Mouse (Mus musculus) midbrain, postnatal 0 days (tissue): ENCODE measurements around the gene Gga3. TPM values are rescaled to one million over a fixed set of nuclear protein-coding genes. Genes with fewer than 3 reads are reported as not detected.
A peak's percentile ranks its signal among the peaks of the same experiment; 100 is the strongest.

ENCODE experiments used
- ATAC-seq: fragments of 200-750 bp; cut with Nextera tagmentation; 2 replicates; pipeline ENCODE4 v1.8.0; 2017; ENCODE audit warnings: moderate number of reproducible peaks, mild to moderate bottlenecking, moderate TSS enrichment, moderate library complexity; ENCODE audit not compliant: low FRiP score
- DNase-seq: peaks from one replicate; pipeline ENCODE4 v3.0.0-alpha.2; 2015; ENCODE audit warnings: low spot score
- H3K27ac ChIP-seq: fragments of 300-500 bp; sonication (generic); 2 replicates; pipeline ENCODE4 v1.5.1; 2014; ENCODE audit warnings: low read depth, mild to moderate bottlenecking, low read length, mixed read lengths
- H3K27me3 ChIP-seq: fragments of 300-500 bp; sonication (generic); 2 replicates; pipeline ENCODE4 v1.6.1; 2014; ENCODE audit warnings: low read length, control low read depth, mixed read lengths; ENCODE audit not compliant: insufficient read depth
- H3K36me3 ChIP-seq: fragments of 300-500 bp; sonication (generic); 2 replicates; pipeline ENCODE4 v1.6.1; 2014; ENCODE audit warnings: low read length, control low read depth, mixed read lengths; ENCODE audit not compliant: insufficient read depth
- H3K4me1 ChIP-seq: fragments of 300-500 bp; sonication (generic); 2 replicates; pipeline ENCODE4 v1.6.1; 2014; ENCODE audit warnings: mild to moderate bottlenecking, control low read depth, antibody characterized with exemption, low read length, mixed read lengths; ENCODE audit not compliant: insufficient read depth
- H3K4me2 ChIP-seq: fragments of 300-500 bp; sonication (generic); 2 replicates; pipeline ENCODE4 v1.6.1; 2014; ENCODE audit warnings: low read depth, mild to moderate bottlenecking, low read length, mixed read lengths; ENCODE audit not compliant: poor library complexity, severe bottlenecking
- H3K4me3 ChIP-seq: fragments of 300-500 bp; sonication (generic); 2 replicates; pipeline ENCODE4 v1.5.1; 2014; ENCODE audit warnings: low read depth, mild to moderate bottlenecking, low read length, moderate library complexity
- H3K9ac ChIP-seq: fragments of 300-500 bp; sonication (generic); replicated peaks from 2 replicates; pipeline ENCODE4 v1.6.1; 2014; ENCODE audit warnings: mild to moderate bottlenecking, low read length, moderate library complexity, mixed read lengths; ENCODE audit not compliant: poor library complexity, severe bottlenecking
- H3K9me3 ChIP-seq: fragments of 300-500 bp; sonication (generic); 2 replicates; pipeline ENCODE4 v1.6.1; 2016; ENCODE audit warnings: low read length, control low read depth
- CTCF ChIP-seq: IDR thresholded peaks from 2 replicates; pipeline ENCODE4 v1.5.1; 2016; ENCODE audit warnings: antibody characterized with exemption, mild to moderate bottlenecking
- WGBS: fragments of 180-500 bp; shearing (Covaris S2); extraction: QIAGEN DNeasy Blood & Tissue Kit; methylation state at CpG from one replicate; pipeline ENCODE4 v1.1.7; 2014; 5-methylcytosine and 5-hydroxymethylcytosine counted together
- polyA plus RNA-seq: library from polyadenylated mRNA; unstranded; fragments of >200 nt; fragmentation: Nextera tagmentation; extraction: Ambion mirVana; gene quantifications from 2 replicates; pipeline ENCODE4 v1.2.1, GENCODE M21; 2015
- total RNA-seq: library from RNA; depleted of rRNA; stranded (reverse); fragments of >200 nt; gene quantifications from 2 replicates; pipeline ENCODE4 v1.2.3, GENCODE M21; 2014

Gga3 gene
- total and polyA plus RNA-seq, 2 experiments from 2014 or later = 20.5 to 34.5 TPM

- H3K9ac ChIP-seq = no peak overlapping the region
- TF ChIP-seq CTCF = no peak
- H3K4me3 ChIP-seq = no peak overlapping the region
- H3K4me1 ChIP-seq = no peaks in the 10 kb centered on the region
- DNase-seq = no peak
- no peak overlapping the region for H3K27ac ChIP-seq
- no peaks in the 10 kb centered on the region for H3K27me3 ChIP-seq
- 92% methylated on average over 10 of the region's 10 CpGs for WGBS
- no peak overlapping the region for H3K4me2 ChIP-seq
- H3K9me3 ChIP-seq = no peaks in the 10 kb centered on the region
- no peaks in the 10 kb centered on the region for H3K36me3 ChIP-seq
- no peak for ATAC-seq
Observed at GRCm38 (mm10) chr11:115632862-115633261, 29.0 kb upstream of the Gga3 start.

DNA sequence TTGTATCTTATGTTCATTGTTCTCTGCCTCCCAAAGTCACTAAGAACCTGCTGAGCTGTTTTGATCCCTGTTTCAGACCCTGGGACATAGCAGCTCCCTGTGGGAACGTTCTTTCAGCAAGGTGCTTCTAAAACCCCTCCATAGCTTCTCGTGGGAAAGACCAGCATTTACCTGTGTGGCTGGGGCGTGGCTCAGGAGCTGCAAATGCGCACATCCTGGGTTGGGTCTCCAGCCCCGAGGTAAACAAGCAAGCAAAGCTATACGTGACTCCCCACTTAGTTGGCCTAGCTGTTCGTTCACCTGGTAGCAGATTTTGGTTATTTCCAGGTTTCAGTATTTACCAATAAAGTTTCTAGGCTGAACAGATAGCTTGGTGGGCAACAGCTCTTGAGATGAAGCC, 28.4 kb upstream of the Gga3 start:
- TF ChIP-seq CTCF = no peak
- no peaks in the 10 kb centered on the region for H3K4me1 ChIP-seq
- no peaks in the 10 kb centered on the region for H3K36me3 ChIP-seq
- ATAC-seq = no peak
- no peaks in the 10 kb centered on the region for H3K9me3 ChIP-seq
- DNase-seq = no peak
- no peak overlapping the region for H3K4me2 ChIP-seq
- no peak overlapping the region for H3K27ac ChIP-seq
- no peak overlapping the region for H3K4me3 ChIP-seq
- WGBS = 71% methylated on average over 7 of the region's 7 CpGs
- H3K9ac ChIP-seq = no peak overlapping the region
- H3K27me3 ChIP-seq = no peaks in the 10 kb centered on the region

- no peak for DNase-seq
- no peak overlapping the region for H3K27ac ChIP-seq
- H3K9ac ChIP-seq = no peak overlapping the region
- ATAC-seq = no peak
- H3K9me3 ChIP-seq = no peaks in the 10 kb centered on the region
- no peaks in the 10 kb centered on the region for H3K27me3 ChIP-seq
- no peak overlapping the region for H3K4me3 ChIP-seq
- peaks cover 4% of the 10 kb centered on the region for H3K4me1 ChIP-seq
- WGBS = 17% methylated on average over 3 of the region's 3 CpGs
- no peak overlapping the region for H3K4me2 ChIP-seq
- TF ChIP-seq CTCF = peak; percentile 67
- H3K36me3 ChIP-seq = no peaks in the 10 kb centered on the region
Observed at GRCm38 (mm10) chr11:115631505-115631890, 27.6 kb upstream of the Gga3 start.

GRCm38 (mm10) chr11:115630532-115631504, 27.0 kb upstream of the Gga3 start:
- no peak for TF ChIP-seq CTCF
- Histone ChIP-seq H3K27me3 (no peaks in the 10 kb centered on the region), H3K36me3 (no peaks in the 10 kb centered on the region), H3K9ac (no peak overlapping the region), H3K4me3 (no peak overlapping the region), H3K9me3 (no peaks in the 10 kb centered on the region), H3K4me2 (no peak overlapping the region), H3K4me1 (peaks cover 4% of the 10 kb centered on the region), H3K27ac (no peak overlapping the region)
- DNase-seq (no peak), ATAC-seq (no peak)
- 50% methylated on average over 16 of the region's 16 CpGs for WGBS

DNA sequence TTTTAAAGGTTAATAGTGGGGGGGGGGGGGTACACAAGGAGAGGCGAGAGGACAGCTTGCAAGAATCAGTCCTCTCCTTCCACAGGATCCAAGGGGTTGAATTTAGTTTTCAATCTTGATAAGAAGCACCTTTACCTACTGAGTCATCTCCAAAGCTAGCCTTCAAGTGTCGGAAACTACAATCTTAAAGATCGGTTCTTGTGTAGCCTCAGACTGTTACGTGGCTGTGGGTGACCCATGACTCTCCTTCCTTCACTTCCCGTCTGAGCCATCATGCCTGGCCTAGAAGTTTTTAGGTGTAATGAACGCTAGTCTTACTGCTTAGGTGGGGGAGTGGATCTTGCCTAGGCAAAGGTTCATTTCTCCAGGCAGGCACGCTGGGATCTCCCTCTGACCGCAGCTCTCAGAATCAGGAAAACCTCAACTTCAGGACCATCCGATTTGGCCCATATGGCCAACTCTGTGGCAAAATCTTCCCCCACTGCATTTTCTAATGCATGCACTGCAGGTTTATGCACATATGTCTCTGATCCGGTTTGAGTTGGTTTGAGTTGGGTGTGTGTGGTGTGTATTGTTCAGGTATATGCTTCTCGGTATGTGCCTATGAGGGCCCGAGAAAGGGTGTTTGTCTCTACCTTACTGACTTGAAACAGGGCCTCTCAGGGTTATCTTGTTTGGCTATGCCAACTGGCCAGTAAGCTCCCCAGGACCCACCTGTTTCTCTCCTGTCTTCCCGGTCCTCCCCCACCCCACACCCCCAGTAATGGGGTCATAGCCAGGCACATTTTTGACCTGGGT, 26.1 kb upstream of the Gga3 start:
- H3K36me3 ChIP-seq = no peaks in the 10 kb centered on the region
- 89% methylated on average over 13 of the region's 13 CpGs for WGBS
- ATAC-seq = no peak
- no peaks in the 10 kb centered on the region for H3K27me3 ChIP-seq
- H3K4me1 ChIP-seq = peaks cover 4% of the 10 kb centered on the region
- H3K4me3 ChIP-seq = no peak overlapping the region
- no peaks in the 10 kb centered on the region for H3K9me3 ChIP-seq
- no peak for DNase-seq
- H3K9ac ChIP-seq = no peak overlapping the region
- H3K4me2 ChIP-seq = no peak overlapping the region
- no peak for TF ChIP-seq CTCF
- H3K27ac ChIP-seq = no peak overlapping the region
